Mouse (Mus musculus): ENCODE results near the gene Gm44973. TPM values are rescaled to one million over a fixed set of nuclear protein-coding genes. Genes with fewer than 3 reads are reported as not detected.
A peak's percentile ranks its signal among the peaks of the same experiment; 100 is the strongest.

The Gm44973 gene
- polyA plus RNA-seq, 1 experiment, result 0.35 TPM

- WGBS, result 92% methylated on average over 12 of the region's 12 CpGs
- H3K36me3 ChIP-seq (ENCODE audit: control insufficient read depth, insufficient read depth, low read length), result no peaks in the 10 kb centered on the region
- TF ChIP-seq POLR2A (IDR thresholded peaks at IDR 0.05; ENCODE audit: low read depth, low read length), result no peak
- TF ChIP-seq CTCF (IDR thresholded peaks at IDR 0.05; ENCODE audit: extremely low read depth, insufficient read length, insufficient replicate concordance, low read depth, low read length), result no peak
- H3K4me3 ChIP-seq (ENCODE audit: low read depth, low read length), result no peak overlapping the region
- H3K27me3 ChIP-seq (ENCODE audit: control insufficient read depth, insufficient read depth, low read length), result peaks cover 26% of the 10 kb centered on the region
- H3K4me1 ChIP-seq (ENCODE audit: control insufficient read depth, insufficient read depth, insufficient read length, low read length), result peaks cover 9% of the 10 kb centered on the region
- no peak overlapping the region for H3K27ac ChIP-seq (ENCODE audit: insufficient read depth, low read depth, low read length)
Observed at GRCm38 (mm10) chr7:5059421-5059820, 44.1 kb downstream of the Gm44973 start.

DNA sequence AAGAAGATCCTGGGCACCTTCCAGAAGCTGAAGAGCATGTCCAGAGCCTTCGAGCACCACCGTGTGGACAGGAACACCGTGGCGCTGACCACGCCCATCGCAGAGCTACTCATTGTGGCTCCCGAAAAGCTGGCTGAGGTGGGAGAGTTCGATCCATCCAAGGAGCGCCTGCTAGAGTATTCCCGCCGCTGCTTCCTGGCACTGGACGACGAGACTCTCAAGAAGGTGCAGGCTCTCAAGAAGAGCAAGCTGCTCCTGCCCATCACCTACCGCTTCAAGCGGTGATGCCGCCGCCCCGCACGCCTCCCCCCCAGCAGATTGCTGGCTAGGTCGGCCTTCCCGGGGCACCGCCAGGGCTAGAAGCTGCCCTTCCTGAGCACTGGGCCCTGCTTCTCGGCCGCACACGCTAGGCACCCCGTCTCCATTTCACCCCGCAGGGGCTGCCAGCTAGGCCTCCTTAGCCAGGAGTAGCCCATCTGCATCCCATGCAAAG is 45.0 kb downstream of the Gm44973 start:
- TF ChIP-seq CTCF (IDR thresholded peaks at IDR 0.05; ENCODE audit: extremely low read depth, insufficient read length, insufficient replicate concordance, low read depth, low read length), result peak; percentile 72
- no peak for TF ChIP-seq POLR2A (IDR thresholded peaks at IDR 0.05; ENCODE audit: low read depth, low read length)
- peaks cover 19% of the 10 kb centered on the region for H3K27me3 ChIP-seq (ENCODE audit: control insufficient read depth, insufficient read depth, low read length)
- WGBS, result under 1% methylated on average over 27 of the region's 27 CpGs
- H3K4me3 ChIP-seq (ENCODE audit: low read depth, low read length), result peak overlapping the region; percentile 90
- peaks cover 9% of the 10 kb centered on the region for H3K4me1 ChIP-seq (ENCODE audit: control insufficient read depth, insufficient read depth, insufficient read length, low read length)
- peak overlapping the region; percentile 87; the same call in 1 of the 2 replicates for H3K27ac ChIP-seq (ENCODE audit: insufficient read depth, low read depth, low read length)
- no peaks in the 10 kb centered on the region for H3K36me3 ChIP-seq (ENCODE audit: control insufficient read depth, insufficient read depth, low read length)

DNA sequence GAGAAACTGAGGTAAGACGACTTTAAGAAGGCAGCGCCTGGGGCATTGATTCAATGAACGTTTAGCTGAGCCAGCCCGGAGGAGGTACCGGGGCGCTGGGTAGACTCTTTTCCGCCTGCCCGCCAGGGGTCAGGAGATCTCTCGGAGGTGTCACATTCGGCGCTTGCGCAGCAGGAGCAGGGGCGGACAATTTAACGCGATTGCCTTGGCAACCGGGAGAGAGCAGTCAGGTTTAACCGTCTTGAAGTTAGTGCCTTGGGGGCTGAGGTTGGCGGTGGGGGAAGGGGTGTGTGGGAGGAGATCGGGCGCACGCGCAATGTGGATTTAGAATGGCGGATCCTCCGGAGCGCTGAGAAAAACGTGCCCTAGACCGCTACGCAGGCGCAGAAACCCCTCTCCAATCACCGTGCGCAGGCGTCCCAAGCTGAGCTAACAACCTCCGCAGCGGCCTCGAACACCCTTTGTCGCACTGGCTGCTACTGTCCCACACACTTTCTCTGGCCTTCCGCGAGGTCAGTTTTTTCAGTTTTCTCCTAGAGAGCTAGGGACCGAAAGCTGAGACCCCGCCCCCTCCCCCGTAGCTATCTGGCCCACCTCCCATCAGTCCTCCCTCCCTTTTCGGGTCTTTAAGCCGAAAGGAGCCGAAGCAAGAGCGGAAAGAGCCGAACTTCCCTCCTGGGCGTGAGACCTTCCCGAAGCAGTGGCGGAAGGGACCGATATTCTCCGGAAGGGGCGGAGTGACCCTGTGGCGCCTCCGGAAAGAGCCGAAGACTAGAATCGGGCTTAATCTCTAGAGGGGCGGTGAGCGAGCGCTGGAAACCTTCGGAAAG is 45.9 kb downstream of the Gm44973 start:
- Histone ChIP-seq H3K27me3 (ENCODE audit: control insufficient read depth, insufficient read depth, low read length) (peaks cover 13% of the 10 kb centered on the region), H3K4me3 (ENCODE audit: low read depth, low read length) (peak overlapping the region; percentile 90), H3K27ac (ENCODE audit: insufficient read depth, low read depth, low read length) (peak overlapping the region; percentile 100), H3K4me1 (ENCODE audit: control insufficient read depth, insufficient read depth, insufficient read length, low read length) (peaks cover 9% of the 10 kb centered on the region), H3K36me3 (ENCODE audit: control insufficient read depth, insufficient read depth, low read length) (peaks cover 3% of the 10 kb centered on the region; the same call in 1 of the 2 replicates)
- TF ChIP-seq CTCF (IDR thresholded peaks at IDR 0.05; ENCODE audit: extremely low read depth, insufficient read length, insufficient replicate concordance, low read depth, low read length), result peak; percentile 68; the same call in 1 of the 2 replicates
- no peak; the same call in 1 of the 2 replicates for TF ChIP-seq POLR2A (IDR thresholded peaks at IDR 0.05; ENCODE audit: low read depth, low read length)
- under 1% methylated on average over 60 of the region's 60 CpGs for WGBS

- TF ChIP-seq POLR2A (IDR thresholded peaks at IDR 0.05; ENCODE audit: low read depth, low read length), result peak; percentile 64; the same call in 1 of the 2 replicates
- 0 out of 2 replicates have a peak, but pooled peaks have one; percentile 7 for TF ChIP-seq CTCF (IDR thresholded peaks at IDR 0.05; ENCODE audit: extremely low read depth, insufficient read length, insufficient replicate concordance, low read depth, low read length)
- Histone ChIP-seq H3K27ac (ENCODE audit: insufficient read depth, low read depth, low read length) (peak within 1 kb of the TSS; percentile 100), H3K4me3 (ENCODE audit: low read depth, low read length) (peak within 1 kb of the TSS; percentile 90), H3K27me3 (ENCODE audit: control insufficient read depth, insufficient read depth, low read length) (peaks cover 6% of the 10 kb centered on the region), H3K4me1 (ENCODE audit: control insufficient read depth, insufficient read depth, insufficient read length, low read length) (peaks cover 9% of the 10 kb centered on the region), H3K36me3 (ENCODE audit: control insufficient read depth, insufficient read depth, low read length) (peaks cover 8% of the 10 kb centered on the region)
- under 1% methylated on average over 63 of the region's 65 CpGs for WGBS
Observed at GRCm38 (mm10) chr7:5061774-5062359, 46.6 kb downstream of the Gm44973 start, which contains the start of gene U2af2. Gene U2af2 (plus strand): TSS chr7:5062143.

- under 1% methylated on average over 50 of the region's 51 CpGs for WGBS
- TF ChIP-seq POLR2A (IDR thresholded peaks at IDR 0.05; ENCODE audit: low read depth, low read length) (no peak), CTCF (IDR thresholded peaks at IDR 0.05; ENCODE audit: extremely low read depth, insufficient read length, insufficient replicate concordance, low read depth, low read length) (no peak)
Observed at GRCm38 (mm10) chr7:5062360-5063001, 47.2 kb downstream of the Gm44973 start.

DNA sequence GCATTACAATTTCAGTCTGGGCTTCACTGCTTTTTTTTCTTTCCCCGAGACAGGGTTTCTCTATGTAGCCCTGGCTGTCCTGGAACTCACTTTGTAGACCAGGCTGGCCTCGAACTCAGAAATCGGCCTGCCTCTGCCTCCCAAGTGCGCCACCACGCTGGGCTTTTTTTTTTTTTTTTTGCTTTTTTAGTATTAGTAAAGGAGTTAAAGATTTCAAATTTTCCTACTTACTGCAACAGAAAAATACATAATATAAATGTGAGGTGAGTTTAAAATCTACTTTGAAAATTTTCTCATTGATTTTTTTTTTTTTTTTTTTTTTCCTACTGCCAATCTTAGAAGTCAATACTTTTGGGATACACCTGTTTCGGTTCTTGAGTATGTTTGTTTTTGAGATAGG is 49.6 kb downstream of the Gm44973 start:
- peaks cover 10% of the 10 kb centered on the region for H3K4me1 ChIP-seq (ENCODE audit: control insufficient read depth, insufficient read depth, insufficient read length, low read length)
- H3K36me3 ChIP-seq (ENCODE audit: control insufficient read depth, insufficient read depth, low read length), result peaks cover 38% of the 10 kb centered on the region
- H3K27me3 ChIP-seq (ENCODE audit: control insufficient read depth, insufficient read depth, low read length), result no peaks in the 10 kb centered on the region
- 78% methylated on average over 6 of the region's 6 CpGs for WGBS
- H3K27ac ChIP-seq (ENCODE audit: insufficient read depth, low read depth, low read length), result no peak overlapping the region
- TF ChIP-seq POLR2A (IDR thresholded peaks at IDR 0.05; ENCODE audit: low read depth, low read length), result no peak
- TF ChIP-seq CTCF (IDR thresholded peaks at IDR 0.05; ENCODE audit: extremely low read depth, insufficient read length, insufficient replicate concordance, low read depth, low read length), result no peak
- H3K4me3 ChIP-seq (ENCODE audit: low read depth, low read length), result no peak overlapping the region

More at GRCm38 (mm10) chr7:5062360-5063001, 47.2 kb downstream of the Gm44973 start:
- Histone ChIP-seq H3K4me1 (ENCODE audit: control insufficient read depth, insufficient read depth, insufficient read length, low read length) (peaks cover 10% of the 10 kb centered on the region), H3K27ac (ENCODE audit: insufficient read depth, low read depth, low read length) (peak overlapping the region; percentile 77), H3K27me3 (ENCODE audit: control insufficient read depth, insufficient read depth, low read length) (peaks cover 3% of the 10 kb centered on the region; the same call in 1 of the 2 replicates), H3K4me3 (ENCODE audit: low read depth, low read length) (peak overlapping the region; percentile 90), H3K36me3 (ENCODE audit: control insufficient read depth, insufficient read depth, low read length) (peaks cover 14% of the 10 kb centered on the region)
